Mouse (Mus musculus) right cerebral cortex, postnatal 36 days (tissue): Measurements from ENCODE around the gene Ctsl.

Source experiments
- DNase-seq, 2 experiments: peaks; one replicate each; pipeline ENCODE4 v3.0.0; 2022; ENCODE audit warnings: low spot score in 2 of 2, mixed read lengths in 1 of 2

The Ctsl gene

DNA sequence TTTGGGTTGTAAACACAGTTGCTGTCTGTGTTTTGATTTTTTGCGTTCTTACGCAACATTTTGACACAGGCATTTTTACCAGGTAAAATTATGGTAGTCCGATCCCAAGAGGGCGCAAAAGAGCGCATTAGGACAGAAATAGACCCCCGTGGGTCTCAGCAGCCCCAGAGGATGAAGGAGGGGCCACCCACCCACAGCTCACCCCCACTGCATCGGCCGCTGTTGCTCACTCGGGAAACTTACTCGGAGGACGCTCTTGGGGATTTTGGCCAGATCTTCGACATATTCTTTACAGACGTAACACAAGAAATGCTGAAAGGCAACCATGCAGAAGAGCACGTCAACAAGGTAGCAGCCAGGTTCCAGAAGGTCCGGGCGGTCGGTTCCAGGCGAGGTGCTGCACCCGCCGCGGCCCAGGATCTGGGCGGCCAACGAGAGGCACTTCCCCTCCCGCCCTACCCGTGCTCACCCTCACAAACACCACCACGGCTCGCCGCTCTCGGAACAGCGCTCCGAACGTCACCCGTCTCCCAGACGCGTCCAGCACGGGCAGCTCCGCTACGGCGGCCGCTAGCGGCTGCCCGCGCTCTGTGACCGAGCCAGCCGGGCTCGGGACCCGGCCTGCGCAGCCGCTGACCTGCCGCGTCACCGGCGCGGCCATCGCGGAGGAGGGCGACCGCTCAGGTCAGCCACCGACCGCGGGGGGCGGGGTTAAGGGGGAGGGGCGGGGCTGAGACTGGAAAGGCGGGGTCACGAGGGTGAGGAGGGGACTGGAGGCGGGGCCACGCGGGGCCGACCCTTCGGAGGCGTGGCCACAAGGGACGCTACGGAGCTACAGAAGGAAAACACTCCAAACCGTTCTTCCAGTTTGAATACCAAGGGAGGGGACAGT lies 58.4 kb downstream of the Ctsl start, which contains the start of gene Aaed1:
TSS of gene Aaed1 (minus strand) at position 687 of the 892 bp plus-strand sequence.
- peak; percentile 86 to 89 for DNase-seq

- DNase-seq = no peak
Measured at GRCm38 (mm10) chr13:64311266-64311665, 59.4 kb downstream of the Ctsl start.

DNA sequence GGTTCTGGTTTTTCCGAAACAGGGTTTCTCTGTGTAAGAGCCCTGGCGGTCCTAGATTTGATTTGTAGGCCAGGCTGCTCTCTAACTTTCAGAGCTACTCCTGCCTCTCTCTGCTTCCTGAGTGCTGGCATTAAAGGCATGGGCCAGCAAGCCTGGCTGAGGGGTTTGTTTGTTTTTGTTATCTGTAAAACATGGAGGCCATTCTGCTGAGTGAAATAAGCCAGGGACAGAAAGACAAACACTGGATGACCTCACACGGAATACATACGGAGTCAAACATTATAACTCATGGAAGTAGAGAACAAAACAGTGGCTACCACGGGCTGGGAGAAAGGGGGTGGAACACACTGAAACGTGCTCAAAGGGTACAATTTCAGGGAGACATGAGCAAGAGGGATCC lies 60.1 kb downstream of the Ctsl start:
- DNase-seq = no peak

- no peak for DNase-seq
Measured at GRCm38 (mm10) chr13:64309842-64310241, 60.8 kb downstream of the Ctsl start.
